Mouse (Mus musculus) CD4-positive helper T cell, adult 2 months (primary cell): ENCODE data around the gene Glis3.
A peak's percentile ranks its signal among the peaks of the same experiment; 100 is the strongest.

ENCODE experiments used
- DNase-seq: peaks from one replicate; pipeline ENCODE4 v3.0.0-alpha.2; 2012; ENCODE audit warnings: low read depth, missing footprints, low spot score

The Glis3 gene

GRCm38 (mm10) chr19:28534964-28535363 lies 144.9 kb downstream of the Glis3 start:
- DNase-seq, result no peak

GRCm38 (mm10) chr19:28533576-28533975 lies 146.3 kb downstream of the Glis3 start:
- no peak for DNase-seq

GRCm38 (mm10) chr19:28531750-28532149 lies 148.1 kb downstream of the Glis3 start:
- no peak for DNase-seq

- peak; percentile 36 for DNase-seq
Observed at GRCm38 (mm10) chr19:28530846-28531245, 149.0 kb downstream of the Glis3 start.

GRCm38 (mm10) chr19:28529006-28529405 lies 150.9 kb downstream of the Glis3 start:
- no peak for DNase-seq

- DNase-seq, result no peak
Observed at GRCm38 (mm10) chr19:28527446-28527845, 152.4 kb downstream of the Glis3 start.

GRCm38 (mm10) chr19:28525331-28525730 lies 154.5 kb downstream of the Glis3 start:
- no peak for DNase-seq

- no peak for DNase-seq
Observed at GRCm38 (mm10) chr19:28522289-28522688, 157.6 kb downstream of the Glis3 start.

- DNase-seq, result no peak
Observed at GRCm38 (mm10) chr19:28520761-28521181, 159.1 kb downstream of the Glis3 start.

GRCm38 (mm10) chr19:28520128-28520745 lies 159.6 kb downstream of the Glis3 start:
- no peak for DNase-seq

- DNase-seq, result no peak
Observed at GRCm38 (mm10) chr19:28519296-28519695, 160.6 kb downstream of the Glis3 start.

- DNase-seq, result no peak
Observed at GRCm38 (mm10) chr19:28518846-28519245, 161.0 kb downstream of the Glis3 start.

- no peak for DNase-seq
Observed at GRCm38 (mm10) chr19:28518266-28518665, 161.6 kb downstream of the Glis3 start.

- no peak for DNase-seq
Observed at GRCm38 (mm10) chr19:28517464-28518080, 162.3 kb downstream of the Glis3 start.

- DNase-seq, result no peak
Observed at GRCm38 (mm10) chr19:28516487-28516886, 163.4 kb downstream of the Glis3 start.

- no peak for DNase-seq
Observed at GRCm38 (mm10) chr19:28512475-28512874, 167.4 kb downstream of the Glis3 start.

GRCm38 (mm10) chr19:28511910-28512309 lies 168.0 kb downstream of the Glis3 start:
- DNase-seq, result no peak

- DNase-seq, result no peak
Observed at GRCm38 (mm10) chr19:28505376-28505775, 174.5 kb downstream of the Glis3 start.

- no peak for DNase-seq
Observed at GRCm38 (mm10) chr19:28503011-28503410, 176.9 kb downstream of the Glis3 start.

GRCm38 (mm10) chr19:28500975-28501374 lies 178.9 kb downstream of the Glis3 start:
- no peak for DNase-seq

- DNase-seq, result no peak
Observed at GRCm38 (mm10) chr19:28500505-28500904, 179.4 kb downstream of the Glis3 start.

GRCm38 (mm10) chr19:28499786-28500185 lies 180.1 kb downstream of the Glis3 start:
- no peak for DNase-seq

- no peak for DNase-seq
Observed at GRCm38 (mm10) chr19:28495926-28496325, 184.0 kb downstream of the Glis3 start.
